Mouse (Mus musculus) CD8-positive naive resting alpha-beta T cell, adult 2 months (primary cell): ENCODE measurements at regions not wholly inside any gene's neighbourhood (a gene's known extent, or its start where the extent isn't known, plus 50 kb on each side); places are given as distances from the start of the nearest gene placed in this dataset.
"Not testable (repeated sequence)": the region's sequence is repeated elsewhere in the genome, so short reads cannot be mapped to it uniquely, and the experiment has no call there.

Experiments
- DNase-seq, 2 experiments: peaks; one replicate each; pipeline ENCODE4 v3.0.0; 2022; ENCODE audit warnings: low read depth in 2 of 2, low spot score in 2 of 2

DNA sequence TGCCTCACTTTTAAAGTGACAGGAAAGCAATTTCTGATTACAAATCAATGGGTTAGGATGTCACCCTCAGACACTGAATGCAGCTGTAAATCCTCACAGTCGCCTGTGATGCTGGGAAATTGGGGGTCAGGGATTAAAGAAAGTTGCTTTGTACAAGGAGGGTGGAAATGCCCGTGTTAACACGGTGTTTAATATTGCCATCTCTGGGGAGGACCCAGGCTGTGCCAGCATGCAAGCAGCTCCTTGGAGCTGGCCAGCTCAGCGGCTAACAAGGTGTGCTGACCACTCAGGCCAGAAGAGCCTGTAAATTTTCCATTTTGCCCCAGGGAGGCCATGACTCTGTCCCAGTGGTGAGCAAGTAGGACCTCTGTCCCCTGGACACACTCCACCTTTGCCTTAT, 522.5 kb upstream of the Sall1 start:
- DNase-seq = no peak

DNA sequence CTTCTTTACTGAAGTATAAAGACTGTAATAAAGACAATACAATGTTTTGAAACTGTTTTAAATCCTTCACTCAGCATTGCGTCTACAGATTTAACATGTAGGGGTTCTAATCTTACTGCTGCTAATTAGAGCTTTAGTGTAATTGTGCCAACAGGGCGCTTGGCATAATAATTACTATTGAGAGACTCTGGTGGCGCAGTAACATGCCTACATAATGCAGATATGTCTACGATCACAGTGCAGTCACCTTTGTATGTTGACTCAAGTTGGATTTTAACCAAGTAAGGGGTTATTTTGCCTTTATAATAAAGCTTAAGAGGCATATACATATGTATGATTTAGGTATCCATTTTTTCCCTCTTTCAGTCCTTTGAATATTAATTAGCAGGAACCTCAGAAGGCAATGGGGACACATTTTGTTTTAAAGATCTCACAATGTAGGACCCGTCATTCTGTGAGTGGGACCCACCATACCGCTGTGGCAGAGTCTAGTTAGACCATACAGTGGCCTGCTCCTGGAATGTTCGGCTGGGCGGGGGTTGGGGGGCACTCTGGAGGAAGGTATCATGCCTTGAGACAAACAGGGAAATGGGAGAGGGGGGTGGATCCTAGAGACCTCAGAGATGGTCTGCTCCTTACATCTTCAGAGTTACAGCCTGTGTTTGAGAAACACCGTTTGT, 521.3 kb upstream of the Sall1 start:
- DNase-seq = no peak

DNA sequence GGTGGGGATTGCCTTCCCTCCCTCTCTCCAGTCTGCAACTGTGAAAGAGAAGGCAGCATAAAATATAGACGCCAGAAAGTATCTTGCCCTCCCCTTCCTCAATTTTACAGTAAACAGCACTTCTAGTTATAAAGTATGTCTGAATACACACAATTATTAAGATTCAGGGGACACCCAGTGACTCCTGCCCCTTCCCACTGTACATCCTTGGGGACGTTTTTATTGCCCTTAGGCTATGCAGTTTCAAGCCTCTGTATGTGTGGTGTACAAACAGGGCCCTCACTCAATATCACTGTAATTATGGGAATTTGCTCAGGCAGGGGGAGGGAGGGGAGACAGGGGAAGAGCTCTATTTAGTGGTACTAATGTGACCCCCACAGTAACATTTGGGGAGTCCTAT, 519.6 kb upstream of the Sall1 start:
- no peak for DNase-seq

DNA sequence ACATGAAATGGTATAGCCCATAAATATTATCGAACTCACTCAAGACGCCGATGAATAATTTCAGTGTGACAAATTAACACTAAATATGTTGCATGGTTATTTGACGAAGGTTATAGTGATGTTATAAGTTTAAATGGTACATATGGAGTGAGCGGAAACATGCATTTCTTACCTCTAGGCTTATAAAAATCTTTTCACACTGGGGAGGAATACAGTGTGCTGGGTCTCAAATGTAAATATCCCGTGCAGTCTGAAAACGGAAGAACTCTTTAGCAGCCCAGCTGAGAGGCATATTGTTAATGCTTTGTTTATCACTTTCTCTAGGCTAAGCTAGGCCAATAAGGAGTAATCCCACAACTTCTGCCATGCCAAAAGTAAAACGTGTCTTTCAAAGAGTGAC, 518.6 kb upstream of the Sall1 start:
- DNase-seq = no peak

DNA sequence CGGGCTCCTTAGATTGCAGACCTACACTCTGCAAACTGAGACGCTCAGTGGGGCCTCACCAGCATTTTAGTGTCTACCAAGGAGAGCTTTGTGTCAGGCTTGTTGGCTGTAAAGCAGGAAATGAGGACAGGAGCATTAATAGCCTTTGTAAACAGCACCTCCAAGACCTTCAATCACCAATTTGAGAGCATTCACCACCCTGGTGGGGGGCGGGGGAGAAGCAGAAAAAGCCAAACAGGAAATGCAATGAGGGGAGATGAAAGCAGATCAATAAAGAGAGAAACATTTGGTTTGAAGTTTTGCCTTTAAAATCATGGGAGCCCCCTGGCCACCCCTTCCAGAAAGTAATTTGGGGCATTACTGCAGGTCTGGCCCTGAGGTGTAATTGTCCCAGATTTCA, 497.3 kb upstream of the Sall1 start:
- no peak for DNase-seq

DNA sequence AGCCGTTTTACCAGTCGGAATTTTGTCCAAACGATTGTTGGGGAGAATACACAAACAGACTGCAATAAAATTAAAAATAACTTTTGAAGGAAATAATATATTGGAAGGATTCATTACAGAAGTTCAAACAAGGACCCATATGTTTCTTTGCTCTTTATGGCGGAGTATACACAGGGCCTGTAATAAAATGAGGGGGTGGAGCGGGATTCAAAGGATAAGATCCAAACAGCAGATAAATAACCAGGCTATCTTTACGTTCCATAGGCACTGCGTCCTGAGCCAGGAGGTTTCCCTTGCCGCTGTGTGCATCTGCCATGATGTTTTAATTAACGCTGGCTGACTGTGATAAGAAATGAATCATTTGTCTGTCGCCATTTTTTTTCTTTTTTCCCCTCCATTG, 490.6 kb upstream of the Sall1 start:
- no peak for DNase-seq

DNA sequence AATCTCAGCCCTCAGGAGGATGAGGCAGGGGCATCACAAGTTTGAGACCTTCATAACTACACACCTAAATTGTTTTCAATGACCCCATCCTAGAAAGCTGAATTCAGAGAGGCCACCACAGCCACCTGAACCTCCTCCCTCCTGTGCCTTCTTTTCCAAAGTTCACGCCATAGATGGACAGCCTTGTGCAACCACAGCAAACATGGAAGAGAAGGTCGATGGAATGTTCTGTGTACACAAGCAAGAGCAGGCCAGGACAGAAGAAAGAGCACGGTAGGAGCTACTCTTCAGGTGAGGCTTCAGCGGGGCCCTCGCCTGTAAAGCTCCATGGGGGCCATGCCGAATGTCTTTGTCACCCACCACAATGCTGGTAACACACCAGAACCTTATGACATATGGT, 481.1 kb upstream of the Sall1 start:
- no peak for DNase-seq

DNA sequence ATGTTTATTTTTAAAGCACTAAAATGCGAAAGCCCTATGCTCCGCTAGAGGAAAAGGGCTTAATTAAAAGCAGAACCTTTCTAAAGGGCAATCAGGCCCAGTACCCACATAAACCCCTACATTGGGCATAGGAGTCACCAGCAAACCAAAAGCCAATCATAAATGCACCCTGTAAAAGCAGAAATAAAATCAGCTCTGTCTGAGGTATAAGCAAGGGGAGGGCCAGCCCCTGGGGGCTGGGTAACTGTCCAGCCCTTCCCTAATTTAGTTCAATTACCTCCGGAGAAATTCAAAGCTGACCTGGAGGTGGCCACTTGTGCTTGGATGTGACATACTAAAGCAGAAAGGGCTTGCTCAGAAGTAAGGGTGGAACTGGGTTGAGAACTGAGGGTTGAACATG, 479.4 kb upstream of the Sall1 start:
- DNase-seq = no peak

DNA sequence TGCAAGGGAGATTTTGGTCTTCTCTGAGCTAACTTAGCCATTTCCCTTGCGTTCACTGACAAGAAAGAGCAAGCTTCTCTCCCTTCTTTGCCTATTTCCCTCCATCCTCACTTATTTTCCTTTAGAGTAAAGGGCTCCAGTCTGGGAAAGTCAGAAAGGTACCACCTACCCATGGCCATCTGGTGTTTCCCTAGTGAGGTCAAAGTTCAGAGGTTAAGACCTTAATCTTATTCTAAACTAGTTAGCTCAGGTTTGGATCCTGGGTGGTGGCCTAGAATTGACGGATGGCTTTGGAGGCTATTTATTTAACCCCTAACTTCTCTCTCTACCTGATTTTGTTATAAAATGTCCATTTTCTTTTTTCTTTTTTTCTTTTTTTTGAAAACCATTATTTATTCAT, 472.6 kb upstream of the Sall1 start:
- DNase-seq = no peak

DNA sequence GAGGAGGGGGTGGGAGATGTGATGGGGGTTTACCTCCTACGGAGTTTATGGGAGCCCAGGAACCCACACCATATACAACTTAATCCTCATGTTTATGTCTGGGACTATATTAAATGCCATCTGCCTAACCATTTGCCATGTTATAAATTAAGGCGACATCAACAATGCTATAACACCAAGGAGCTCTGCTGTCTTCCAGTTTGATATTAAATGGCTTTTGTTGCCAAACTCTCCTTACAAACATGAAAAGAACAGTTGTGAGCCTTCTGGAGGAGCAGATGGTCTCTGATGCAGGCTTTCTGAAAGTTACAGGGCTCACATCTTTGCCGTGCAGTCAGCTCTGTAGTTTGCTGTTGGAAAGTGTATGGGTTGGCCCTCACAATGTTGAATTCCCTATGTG, 470.3 kb upstream of the Sall1 start:
- no peak for DNase-seq

DNA sequence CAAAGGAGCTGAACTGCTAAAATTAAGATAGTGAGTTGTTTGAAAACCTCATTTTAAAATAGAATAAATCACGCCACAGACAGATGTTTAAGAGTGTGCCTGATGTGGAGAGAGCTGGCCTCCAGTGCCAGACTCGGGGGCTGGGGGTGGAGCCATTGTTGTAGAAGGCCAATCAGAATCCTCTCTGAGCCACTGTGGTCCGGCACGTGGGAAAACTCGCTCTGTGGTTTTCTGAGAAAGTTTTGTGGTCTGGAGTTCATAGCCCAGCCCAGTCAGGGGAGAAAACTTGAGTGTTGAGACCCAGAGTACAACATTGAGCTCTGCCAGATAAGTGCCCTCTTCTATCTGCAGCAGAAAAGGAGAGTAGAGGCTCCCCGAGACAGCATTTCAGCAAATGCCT, 463.7 kb upstream of the Sall1 start:
- no peak for DNase-seq

DNA sequence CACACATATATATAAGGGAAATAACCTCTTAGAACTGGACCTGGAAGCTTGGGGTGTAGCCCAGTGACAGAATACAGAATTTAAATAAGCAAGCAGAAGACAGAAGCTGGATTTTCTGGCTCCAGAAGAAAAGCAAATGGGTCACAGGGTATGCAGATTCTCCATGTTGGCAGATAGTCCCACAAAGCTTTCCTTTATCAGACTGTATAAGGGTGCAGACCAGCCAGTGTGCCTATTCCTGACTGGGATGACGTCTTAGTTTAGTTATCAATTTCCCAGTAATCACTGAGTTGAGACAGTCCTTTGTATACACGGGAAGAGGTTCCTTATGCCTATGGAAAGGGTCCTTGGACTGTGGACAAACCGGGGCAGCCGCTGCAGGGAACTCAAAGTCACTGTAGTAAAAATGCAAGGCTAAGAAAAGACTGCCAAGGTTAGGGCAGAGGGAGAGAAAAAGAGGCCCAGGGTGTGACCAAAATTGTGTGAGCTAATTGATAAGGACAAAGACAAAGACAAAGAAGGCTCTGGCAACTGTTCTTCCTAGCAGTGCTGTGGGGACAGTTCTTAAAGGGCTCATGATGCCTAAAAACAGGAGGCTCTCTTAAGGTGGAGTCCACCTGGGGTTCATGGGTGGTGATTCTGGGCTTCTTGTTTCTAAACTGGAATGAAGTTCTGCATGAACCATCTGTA, 459.7 kb upstream of the Sall1 start:
- no peak for DNase-seq

DNA sequence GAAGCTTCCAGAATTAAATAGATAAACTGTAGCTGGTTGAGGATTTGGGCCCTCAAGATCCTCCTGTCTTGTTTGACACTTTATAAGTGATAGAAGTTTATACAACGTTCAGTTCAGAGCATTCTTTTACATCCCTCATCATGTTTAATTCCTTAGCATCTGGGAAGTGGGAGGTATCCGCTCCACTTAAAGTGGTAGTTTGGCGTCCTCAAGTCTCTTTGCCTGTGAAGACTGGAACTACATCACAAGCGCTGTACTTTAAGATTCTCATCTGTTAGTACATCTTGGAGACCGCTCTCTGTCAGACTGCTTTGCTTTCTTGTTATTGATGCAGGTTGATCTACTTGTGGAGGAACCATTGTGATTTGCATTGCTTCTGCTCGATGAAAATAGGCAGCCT, 459.1 kb upstream of the Sall1 start:
- no peak for DNase-seq

DNA sequence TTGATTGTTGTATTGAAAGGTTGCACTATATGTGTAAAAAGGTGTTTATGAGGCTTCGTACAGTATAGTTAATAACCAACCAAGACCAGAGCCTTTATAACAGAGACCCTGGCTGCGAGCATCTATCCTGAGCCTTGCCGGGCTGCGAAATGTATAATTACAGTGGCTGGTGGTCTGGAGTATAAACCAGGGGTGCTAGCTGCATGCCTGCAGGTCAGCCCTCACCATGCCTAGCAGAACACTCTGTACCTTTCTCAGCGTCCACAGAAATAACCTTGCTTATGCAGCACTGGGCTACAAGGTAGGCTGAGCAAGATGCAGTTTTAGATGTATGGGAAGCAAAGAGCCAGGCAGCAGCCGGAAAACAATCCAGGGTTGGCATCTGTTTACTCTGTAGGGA, 457.8 kb upstream of the Sall1 start:
- DNase-seq = no peak

DNA sequence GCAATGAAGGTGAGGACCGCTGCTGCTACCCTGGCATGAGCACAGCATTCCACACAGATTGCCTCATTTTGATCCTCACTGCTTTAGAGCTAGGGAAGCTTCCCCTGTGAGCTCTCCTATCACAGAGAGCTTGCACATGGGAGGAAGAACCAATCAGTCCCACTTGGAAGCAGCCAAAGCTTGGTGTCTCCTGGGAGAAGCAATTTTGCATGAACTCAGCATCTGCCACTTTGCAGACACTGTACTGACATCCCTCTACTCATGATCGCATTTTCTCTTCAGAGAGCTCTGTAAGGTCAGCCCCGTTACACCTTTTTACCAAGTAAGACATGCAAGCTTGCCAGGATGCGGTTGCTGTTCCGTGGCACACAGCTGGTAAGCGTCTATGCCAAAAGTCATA, 455.9 kb upstream of the Sall1 start:
- DNase-seq = no peak

DNA sequence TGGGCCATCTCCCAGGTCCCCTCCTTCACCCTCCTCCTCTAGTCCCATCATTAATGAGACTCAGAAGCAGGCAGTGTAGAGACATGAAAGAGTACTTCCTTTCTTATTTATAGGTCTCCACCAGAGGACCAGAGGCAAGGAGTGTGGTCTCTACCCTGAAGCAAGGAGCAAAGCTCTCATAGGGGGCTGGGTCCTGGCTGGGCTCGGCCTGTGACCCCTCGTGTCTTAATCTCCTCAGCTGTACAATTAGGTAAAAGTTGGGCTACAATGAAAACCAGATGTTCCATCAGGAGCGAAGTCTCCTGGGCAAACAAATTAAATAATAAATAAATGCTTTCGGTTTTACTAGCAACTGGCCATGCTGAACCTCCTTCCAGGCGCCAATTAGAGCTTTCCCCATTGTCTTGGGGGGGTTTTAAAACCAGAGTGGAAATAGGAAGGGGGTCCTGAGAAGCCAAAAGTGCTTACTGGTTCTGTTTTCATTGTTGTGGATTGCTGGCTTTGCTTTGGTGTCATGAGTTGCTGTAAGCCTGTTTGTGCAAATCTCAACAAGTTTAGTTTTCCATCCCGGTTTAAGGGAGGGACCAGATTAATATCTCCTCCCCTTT, 454.2 kb upstream of the Sall1 start:
- DNase-seq = no peak

DNA sequence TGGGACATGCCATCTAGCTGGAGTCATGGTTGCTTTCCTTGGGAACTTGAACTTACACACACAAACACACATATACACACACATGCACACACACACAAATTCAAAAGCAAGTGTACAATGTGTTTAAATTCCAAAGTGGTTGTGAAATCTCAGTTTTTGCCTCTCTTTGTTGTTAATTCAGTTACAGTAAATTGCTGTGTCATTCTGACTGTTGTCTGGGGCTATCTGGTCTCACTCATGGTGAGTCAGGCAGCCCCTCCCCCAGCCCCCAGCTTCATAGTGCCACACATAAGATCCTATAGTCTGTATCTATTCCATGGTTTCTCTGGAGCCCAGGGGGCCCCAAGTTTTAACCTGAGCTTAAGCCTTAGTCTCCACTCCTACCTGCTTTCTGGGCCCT, 448.4 kb upstream of the Sall1 start:
- no peak for DNase-seq

DNA sequence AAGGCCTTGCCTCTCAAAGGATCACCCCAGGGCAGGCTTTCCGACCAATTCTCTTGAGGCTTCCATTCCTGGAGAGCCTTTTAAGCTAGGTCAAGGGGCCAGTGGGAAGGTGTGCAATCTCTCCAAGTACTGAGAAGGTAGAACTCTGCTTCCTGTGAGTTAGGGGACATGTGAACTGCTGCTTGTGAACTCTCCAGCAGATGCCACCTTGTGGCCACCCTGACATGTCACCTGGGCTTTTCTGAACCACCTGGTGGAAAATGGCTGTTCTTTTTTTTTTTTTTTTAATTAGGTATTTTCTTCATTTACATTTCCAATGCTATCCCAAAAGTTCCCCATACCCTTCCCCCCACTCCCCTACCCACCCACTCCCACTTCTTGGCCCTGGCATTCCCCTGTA, 438.5 kb upstream of the Sall1 start:
- not testable (repeated sequence) for DNase-seq

DNA sequence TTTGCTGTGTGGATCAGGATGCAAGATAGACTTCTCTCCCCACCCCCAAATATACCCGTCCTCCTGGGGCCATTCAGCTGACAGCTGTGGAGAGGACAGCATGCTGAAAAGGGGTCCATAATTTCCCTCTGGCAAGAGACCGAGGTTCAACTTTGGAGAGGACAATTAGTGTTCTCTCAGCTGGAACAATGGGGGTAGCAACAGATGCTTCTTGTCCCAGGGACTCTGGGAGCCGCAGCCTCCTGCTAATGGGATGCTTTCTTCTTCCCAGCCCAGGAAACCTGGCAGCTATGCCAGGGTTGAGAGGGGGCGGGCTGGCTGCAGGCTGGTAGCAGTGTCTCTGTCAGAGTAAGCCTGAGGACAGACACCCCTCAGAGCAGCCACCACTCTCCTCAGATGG, 433.0 kb upstream of the Sall1 start:
- no peak for DNase-seq

DNA sequence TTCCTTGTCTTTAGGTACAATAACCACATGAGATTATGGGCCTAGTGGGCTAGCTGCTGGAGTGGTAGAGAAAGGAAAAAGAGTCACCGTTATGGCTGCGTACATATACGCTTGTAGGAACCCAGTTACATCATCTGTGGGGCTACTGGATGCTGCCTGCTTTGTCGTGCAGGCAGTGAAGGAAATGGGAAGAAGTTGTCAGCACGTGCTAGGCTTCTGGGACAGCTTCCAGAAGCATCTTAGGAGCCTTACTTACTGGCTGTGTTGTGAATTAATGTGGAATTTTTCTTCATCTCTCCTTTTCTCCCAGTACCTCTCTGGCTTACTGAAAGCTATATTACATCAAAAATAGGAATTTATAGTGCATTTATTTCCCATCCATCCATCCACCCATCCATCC, 427.2 kb upstream of the Sall1 start:
- no peak for DNase-seq

DNA sequence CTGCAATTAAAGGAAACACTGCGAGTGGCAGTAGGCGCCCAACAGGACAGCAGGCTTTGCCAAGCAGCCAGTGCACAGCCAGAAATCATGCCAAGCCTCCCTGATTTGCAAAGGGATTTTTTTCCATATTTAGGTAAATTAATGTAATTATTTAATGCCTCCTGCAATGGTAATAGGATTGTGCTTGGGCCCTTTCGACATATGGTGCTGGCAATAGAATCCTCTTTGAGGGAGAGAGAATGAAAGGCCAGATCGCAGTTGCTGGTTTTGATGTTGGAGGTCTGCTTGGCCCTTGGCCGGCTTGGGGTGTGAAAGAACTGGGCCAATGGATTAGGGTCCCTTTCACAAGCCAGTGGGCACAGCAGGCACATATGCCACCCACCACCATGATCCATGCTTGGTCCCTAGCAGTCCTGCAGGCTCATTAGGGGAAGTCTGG, 424.8 kb upstream of the Sall1 start:
- DNase-seq = no peak

DNA sequence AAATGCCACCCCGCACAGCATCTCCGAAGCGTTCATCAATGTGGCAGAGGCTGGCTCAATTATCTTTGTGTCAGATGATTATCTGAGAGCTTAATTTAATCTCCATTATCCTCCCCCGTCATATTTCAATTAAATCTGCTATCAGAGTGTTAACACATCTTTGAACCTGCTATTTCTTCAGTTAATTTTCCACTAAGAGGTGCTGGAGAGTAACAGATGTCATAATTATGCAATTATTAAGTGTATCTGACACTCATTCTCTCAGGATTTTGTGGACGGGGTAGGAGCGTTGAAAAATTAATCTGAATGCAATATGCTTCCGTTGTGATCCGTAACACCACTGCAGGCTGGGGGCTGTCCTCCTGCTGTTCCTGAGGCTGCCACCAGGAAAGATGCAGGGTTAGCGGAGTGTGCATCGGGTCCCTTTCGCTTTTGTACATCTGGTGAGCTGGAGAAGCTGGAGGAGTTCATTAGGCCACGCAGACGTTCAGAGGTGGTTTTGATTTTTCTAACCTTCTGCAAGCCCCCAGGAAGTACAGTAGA, 421.3 kb upstream of the Sall1 start:
- DNase-seq = no peak

DNA sequence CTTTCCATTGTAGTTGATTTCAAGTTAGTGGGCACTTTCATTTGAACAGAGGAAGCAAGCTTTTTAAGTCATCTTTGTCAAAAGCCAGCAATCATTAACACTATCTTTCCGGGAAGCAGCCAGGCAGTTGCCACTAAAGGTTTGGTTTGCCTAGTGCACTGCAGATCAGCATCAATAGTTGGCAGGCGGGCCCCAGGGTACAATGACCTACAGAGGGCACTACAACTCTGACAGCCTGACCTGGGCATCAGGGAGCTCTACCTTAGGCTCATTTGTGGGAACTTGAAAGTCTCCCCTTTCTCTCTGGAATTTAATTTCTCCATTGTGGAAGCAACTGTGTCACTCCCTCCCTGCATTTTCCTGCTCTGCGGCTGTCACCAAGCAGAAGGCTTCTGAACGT, 412.6 kb upstream of the Sall1 start:
- no peak for DNase-seq
